Mouse (Mus musculus) kidney, embryonic 16.5 days (tissue): ENCODE results near the gene Cd46. TPM values are rescaled to one million over a fixed set of nuclear protein-coding genes. Genes with fewer than 3 reads are reported as not detected.

Experiments used
- ATAC-seq: fragments of 200-750 bp; cut with Nextera tagmentation; 2 replicates; pipeline ENCODE4 v1.8.0; 2017; ENCODE audit warnings: moderate TSS enrichment; ENCODE audit not compliant: low FRiP score, low TSS enrichment
- H3K27ac ChIP-seq: fragments of 300-500 bp; sonication (generic); 2 replicates; pipeline ENCODE4 v1.5.1; 2014; ENCODE audit warnings: low read length
- H3K27me3 ChIP-seq: fragments of 300-500 bp; sonication (generic); 2 replicates; pipeline ENCODE4 v1.6.1; 2014; ENCODE audit warnings: low read length, control low read depth, mixed read lengths; ENCODE audit not compliant: insufficient read depth
- H3K36me3 ChIP-seq: fragments of 300-500 bp; sonication (generic); 2 replicates; pipeline ENCODE4 v1.6.1; 2014; ENCODE audit warnings: low read length, control low read depth, mixed read lengths; ENCODE audit not compliant: insufficient read depth
- H3K4me1 ChIP-seq: fragments of 300-500 bp; sonication (generic); 2 replicates; pipeline ENCODE4 v1.6.1; 2014; ENCODE audit warnings: low read length, control low read depth, mixed read lengths; ENCODE audit not compliant: insufficient read depth
- H3K4me2 ChIP-seq: fragments of 300-500 bp; sonication (generic); replicated peaks from 2 replicates; pipeline ENCODE4 v1.6.1; 2014; ENCODE audit warnings: low read depth, low read length
- H3K4me3 ChIP-seq: fragments of 300-500 bp; sonication (generic); 2 replicates; pipeline ENCODE4 v1.5.1; 2014; ENCODE audit warnings: mild to moderate bottlenecking, low read length
- H3K9ac ChIP-seq: fragments of 300-500 bp; sonication (generic); replicated peaks from 2 replicates; pipeline ENCODE4 v1.6.1; 2014; ENCODE audit warnings: low read length
- H3K9me3 ChIP-seq: fragments of 300-500 bp; sonication (generic); 2 replicates; pipeline ENCODE4 v1.6.1; 2016; ENCODE audit warnings: low read length, control low read depth
- WGBS: fragments of 180-500 bp; shearing (Covaris S2); extraction: QIAGEN DNeasy Blood & Tissue Kit; methylation state at CpG from one replicate; pipeline ENCODE4 v1.1.7; 2014; 5-methylcytosine and 5-hydroxymethylcytosine counted together
- polyA plus RNA-seq: library from polyadenylated mRNA; unstranded; fragments of >200 nt; fragmentation: Nextera tagmentation; extraction: Ambion mirVana; gene quantifications from 2 replicates; pipeline ENCODE4 v1.2.1, GENCODE M21; 2015

The Cd46 gene
- 0.96 and 1.1 TPM in 2 replicates for polyA plus RNA-seq

DNA sequence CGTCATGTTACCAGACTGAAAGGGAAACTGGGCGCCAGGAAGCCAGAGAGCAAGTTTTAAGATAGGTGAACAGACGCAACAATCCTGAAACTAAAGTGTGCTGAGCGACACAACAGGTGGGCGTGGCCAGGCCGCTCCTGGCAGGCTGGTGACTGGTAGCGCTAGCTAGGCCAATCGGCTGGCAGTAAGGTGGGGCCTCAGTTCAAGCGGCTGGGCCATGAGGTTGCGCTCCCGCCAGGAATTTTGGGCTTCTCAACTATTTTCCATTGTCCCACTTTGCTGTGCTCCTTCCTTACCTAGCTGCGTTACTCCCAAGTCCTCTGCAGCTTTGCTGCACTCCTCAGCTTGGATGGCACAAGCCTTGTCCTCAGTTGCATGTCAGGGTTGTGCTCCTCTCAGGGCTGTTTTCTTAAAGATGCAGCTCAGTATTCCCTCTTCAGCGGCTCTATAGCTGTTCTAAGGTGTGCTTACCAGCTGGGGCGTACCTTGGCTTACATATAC is at the start of gene Cd46:
Cd46 (minus strand) TSS at position 30 of the 501 bp plus-strand sequence.
- Histone ChIP-seq H3K9ac (peak within 1 kb of the TSS; percentile 73), H3K27ac (peak within 1 kb of the TSS; percentile 61), H3K36me3 (0 out of 2 replicates have a peak, but pooled peaks cover 5% of the 10 kb centered on the region), H3K4me3 (peak within 1 kb of the TSS; percentile 59), H3K4me1 (peaks cover 9% of the 10 kb centered on the region), H3K4me2 (peak within 1 kb of the TSS; percentile 74), H3K27me3 (no peaks in the 10 kb centered on the region), H3K9me3 (no peaks in the 10 kb centered on the region)
- peak; percentile 99 for ATAC-seq
- WGBS: 3% methylated on average over 14 of the region's 14 CpGs

GRCm38 (mm10) chr1:195132070-195132469 is 40.0 kb upstream of the Cd46 start:
- Histone ChIP-seq H3K4me1 (peaks cover 3% of the 10 kb centered on the region; the same call in 1 of the 2 replicates), H3K4me2 (peak overlapping the region; percentile 79), H3K4me3 (peak overlapping the region; percentile 71; the same call in 1 of the 2 replicates), H3K36me3 (peaks cover 10% of the 10 kb centered on the region; the same call in 1 of the 2 replicates), H3K9ac (no peak overlapping the region), H3K27ac (peak overlapping the region; percentile 99; the same call in 1 of the 2 replicates), H3K27me3 (no peaks in the 10 kb centered on the region), H3K9me3 (no peaks in the 10 kb centered on the region)
- WGBS: 45% methylated on average over 3 of the region's 3 CpGs
- no peak for ATAC-seq

DNA sequence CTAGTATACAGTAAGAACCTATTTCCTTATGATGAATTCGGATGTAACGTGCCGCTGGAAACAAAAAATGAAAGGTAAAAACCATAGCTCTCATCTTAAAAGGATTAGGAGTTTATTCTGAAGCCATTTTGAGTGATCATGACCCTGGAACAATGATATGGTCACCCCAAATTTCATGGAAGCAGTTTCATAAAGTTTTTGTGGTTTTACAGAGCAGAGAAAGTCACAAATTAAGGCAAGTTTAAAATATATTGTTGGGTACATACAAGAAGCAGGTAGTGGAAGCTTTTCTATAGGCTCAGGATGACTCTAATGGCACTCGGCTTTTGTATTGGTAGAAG is 39.6 kb upstream of the Cd46 start:
- Histone ChIP-seq H3K9ac (peak overlapping the region; percentile 94), H3K27ac (peak overlapping the region; percentile 99), H3K9me3 (no peaks in the 10 kb centered on the region), H3K36me3 (peaks cover 10% of the 10 kb centered on the region; the same call in 1 of the 2 replicates), H3K27me3 (no peaks in the 10 kb centered on the region), H3K4me2 (peak overlapping the region; percentile 79), H3K4me1 (peaks cover 3% of the 10 kb centered on the region; the same call in 1 of the 2 replicates), H3K4me3 (peak overlapping the region; percentile 71)
- ATAC-seq: peak; percentile 1; the same call in 1 of the 2 replicates
- 29% methylated on average over 4 of the region's 4 CpGs for whole genome bisulfite sequencing

DNA sequence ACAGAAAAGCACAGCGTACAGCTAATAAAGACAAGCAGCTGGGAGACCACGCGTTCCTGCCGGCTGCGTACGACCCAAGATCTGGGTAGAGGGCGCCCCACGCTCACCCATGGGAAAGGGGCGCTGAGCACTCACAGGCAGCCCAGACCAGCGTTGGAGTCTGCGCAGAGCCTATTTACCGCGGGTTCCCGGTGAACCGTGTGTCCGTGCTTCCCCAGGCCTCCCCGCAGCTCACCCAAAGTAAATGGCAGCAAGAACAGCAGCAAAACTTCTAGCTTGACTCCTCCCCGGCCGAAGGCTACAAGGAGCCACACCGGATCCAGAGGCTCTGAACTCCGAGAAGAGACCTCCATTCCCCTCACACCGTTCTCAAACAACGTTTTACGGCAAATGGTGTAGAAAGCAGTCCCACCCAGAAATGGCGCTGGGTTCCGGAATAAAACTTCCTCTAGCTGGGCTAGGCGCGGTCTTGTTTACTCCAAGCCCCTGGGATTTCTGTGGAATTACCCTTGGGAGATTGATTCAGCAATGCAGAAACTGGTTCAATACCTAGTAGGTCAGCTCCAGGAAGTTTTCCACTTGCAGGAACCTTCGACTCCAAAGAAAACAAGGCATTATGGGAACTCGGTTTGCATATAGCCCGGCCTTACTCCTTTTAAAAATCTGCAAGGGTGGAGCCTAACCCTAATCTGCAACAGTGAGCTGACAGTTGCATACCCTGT is 39.1 kb upstream of the Cd46 start, which contains the start of gene Cr1l:
Cr1l (minus strand) TSS at position 634 of the 722 bp plus-strand sequence.
- H3K36me3 ChIP-seq: peaks cover 10% of the 10 kb centered on the region; the same call in 1 of the 2 replicates
- H3K4me1 ChIP-seq: peaks cover 3% of the 10 kb centered on the region; the same call in 1 of the 2 replicates
- WGBS: under 1% methylated on average over 30 of the region's 31 CpGs
- peak within 1 kb of the TSS; percentile 79 for H3K4me2 ChIP-seq
- peak within 1 kb of the TSS; percentile 94 for H3K9ac ChIP-seq
- no peaks in the 10 kb centered on the region for H3K27me3 ChIP-seq
- peak within 1 kb of the TSS; percentile 71 for H3K4me3 ChIP-seq
- H3K27ac ChIP-seq: peak within 1 kb of the TSS; percentile 99
- no peaks in the 10 kb centered on the region for H3K9me3 ChIP-seq
- peak; percentile 100 for ATAC-seq

DNA sequence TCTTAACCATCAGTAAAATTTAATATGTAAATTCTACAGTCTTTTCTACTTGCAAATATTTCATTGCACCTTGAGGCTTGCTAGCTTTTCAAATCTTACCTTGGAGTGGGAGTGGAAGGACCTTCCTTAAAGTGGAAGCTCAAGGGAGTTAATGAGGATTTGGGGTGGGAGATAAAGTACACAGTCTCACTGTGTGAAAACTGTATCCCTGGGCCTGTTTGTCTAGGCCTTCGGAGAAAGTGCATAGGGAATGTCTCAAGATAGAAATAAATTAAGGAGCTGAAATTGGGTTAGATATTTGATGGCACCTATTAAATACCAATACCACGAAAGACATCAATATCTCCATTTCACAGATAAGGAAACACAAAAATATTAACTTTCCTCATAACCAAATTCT is 38.4 kb upstream of the Cd46 start:
- H3K9ac ChIP-seq: peak overlapping the region; percentile 94
- no peak overlapping the region for H3K27ac ChIP-seq
- peaks cover 14% of the 10 kb centered on the region; the same call in 1 of the 2 replicates for H3K36me3 ChIP-seq
- ATAC-seq: no peak
- no peaks in the 10 kb centered on the region for H3K27me3 ChIP-seq
- 10% methylated on average over 2 of the region's 2 CpGs for whole genome bisulfite sequencing
- H3K4me2 ChIP-seq: peak overlapping the region; percentile 79
- H3K4me3 ChIP-seq: peak overlapping the region; percentile 71
- no peaks in the 10 kb centered on the region for H3K9me3 ChIP-seq
- peaks cover 3% of the 10 kb centered on the region; the same call in 1 of the 2 replicates for H3K4me1 ChIP-seq

DNA sequence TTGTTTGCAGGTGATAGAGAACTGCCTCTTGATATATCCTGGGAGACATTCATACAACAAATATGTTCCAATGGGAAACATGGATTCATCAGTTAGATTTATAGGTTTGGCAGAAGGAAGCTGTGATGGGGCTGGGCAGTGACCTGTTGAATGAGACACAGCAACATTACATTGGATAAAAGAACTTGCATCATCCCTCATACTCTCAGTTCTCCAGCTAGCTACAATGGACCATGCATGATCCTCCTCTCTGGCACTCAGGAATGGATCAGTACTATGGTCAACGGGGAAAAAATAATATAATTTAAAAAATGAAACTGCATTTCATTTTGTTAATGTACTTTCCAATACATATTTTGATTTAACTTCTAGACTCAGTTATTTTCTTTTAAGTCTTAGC is 37.8 kb upstream of the Cd46 start:
- peak overlapping the region; percentile 19; the same call in 1 of the 2 replicates for H3K4me3 ChIP-seq
- no peak overlapping the region for H3K27ac ChIP-seq
- no peaks in the 10 kb centered on the region for H3K9me3 ChIP-seq
- H3K4me1 ChIP-seq: peaks cover 3% of the 10 kb centered on the region; the same call in 1 of the 2 replicates
- peak overlapping the region; percentile 27 for H3K4me2 ChIP-seq
- no peak overlapping the region for H3K9ac ChIP-seq
- 79% methylated on average over 1 of the region's 1 CpGs for WGBS
- H3K27me3 ChIP-seq: no peaks in the 10 kb centered on the region
- H3K36me3 ChIP-seq: peaks cover 18% of the 10 kb centered on the region; the same call in 1 of the 2 replicates
- ATAC-seq: no peak

GRCm38 (mm10) chr1:195114414-195114813 is 22.4 kb upstream of the Cd46 start:
- 94% methylated on average over 1 of the region's 1 CpGs for WGBS
- Histone ChIP-seq H3K9me3 (no peaks in the 10 kb centered on the region), H3K27ac (no peak overlapping the region), H3K9ac (no peak overlapping the region), H3K4me1 (no peaks in the 10 kb centered on the region), H3K36me3 (peaks cover 25% of the 10 kb centered on the region; the same call in 1 of the 2 replicates), H3K4me2 (no peak overlapping the region), H3K27me3 (no peaks in the 10 kb centered on the region), H3K4me3 (no peak overlapping the region)
- no peak for ATAC-seq

DNA sequence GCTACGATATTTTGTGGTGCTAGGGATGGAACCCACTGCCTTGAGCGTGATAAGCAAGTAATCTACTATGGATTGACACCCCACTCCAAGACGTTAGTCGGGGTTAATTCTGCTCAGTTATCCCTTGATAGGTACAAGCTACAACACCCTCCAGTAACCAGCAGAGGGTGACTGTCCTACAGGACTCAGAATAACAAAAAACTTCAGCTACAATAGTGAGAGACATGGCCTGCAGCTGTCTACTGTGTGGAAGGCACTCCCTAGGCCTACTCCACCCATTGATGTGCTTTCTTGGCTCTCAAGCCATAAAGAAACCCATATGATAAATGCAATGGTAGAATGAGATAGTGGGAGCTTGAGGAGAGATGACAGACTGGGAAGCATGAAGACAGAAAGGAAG is 21.6 kb upstream of the Cd46 start:
- Histone ChIP-seq H3K27me3 (no peaks in the 10 kb centered on the region), H3K9me3 (no peaks in the 10 kb centered on the region), H3K4me1 (no peaks in the 10 kb centered on the region), H3K36me3 (peaks cover 25% of the 10 kb centered on the region; the same call in 1 of the 2 replicates), H3K27ac (no peak overlapping the region), H3K9ac (no peak overlapping the region), H3K4me3 (no peak overlapping the region), H3K4me2 (no peak overlapping the region)
- no peak for ATAC-seq
- 89% methylated on average over 4 of the region's 4 CpGs for WGBS

GRCm38 (mm10) chr1:195100693-195101092 is 8.6 kb upstream of the Cd46 start:
- Histone ChIP-seq H3K4me2 (no peak overlapping the region), H3K27ac (no peak overlapping the region), H3K9ac (no peak overlapping the region), H3K9me3 (no peaks in the 10 kb centered on the region), H3K36me3 (peaks cover 27% of the 10 kb centered on the region), H3K4me3 (no peak overlapping the region), H3K4me1 (no peaks in the 10 kb centered on the region), H3K27me3 (no peaks in the 10 kb centered on the region)
- WGBS: 53% methylated on average over 4 of the region's 4 CpGs
- ATAC-seq: no peak

GRCm38 (mm10) chr1:195098004-195098403 is 6.0 kb upstream of the Cd46 start:
- Histone ChIP-seq H3K4me2 (no peak overlapping the region), H3K27ac (no peak overlapping the region), H3K4me3 (no peak overlapping the region), H3K36me3 (peaks cover 19% of the 10 kb centered on the region; the same call in 1 of the 2 replicates), H3K9me3 (no peaks in the 10 kb centered on the region), H3K9ac (no peak overlapping the region), H3K27me3 (no peaks in the 10 kb centered on the region), H3K4me1 (no peaks in the 10 kb centered on the region)
- 100% methylated on average over 1 of the region's 1 CpGs for WGBS
- no peak for ATAC-seq
